Mouse (Mus musculus) midbrain, embryonic 14.5 days (tissue): ENCODE results near the gene Iqck. TPM values are rescaled to one million over a fixed set of nuclear protein-coding genes. Genes with fewer than 3 reads are reported as not detected.
A peak's percentile ranks its signal among the peaks of the same experiment; 100 is the strongest.

ENCODE experiments used
- ATAC-seq: fragments of 200-750 bp; cut with Nextera tagmentation; 2 replicates; pipeline ENCODE4 v1.8.0; 2017; ENCODE audit warnings: moderate number of reproducible peaks, moderate library complexity; ENCODE audit not compliant: low FRiP score, low TSS enrichment
- DNase-seq: peaks from one replicate; pipeline ENCODE4 v3.0.0-alpha.2; 2015
- H3K27ac ChIP-seq: fragments of 300-500 bp; sonication (generic); replicated peaks from 2 replicates; pipeline ENCODE4 v1.5.1; 2014; ENCODE audit warnings: mild to moderate bottlenecking, low read depth, low read length, moderate library complexity
- H3K27me3 ChIP-seq: fragments of 300-500 bp; sonication (generic); 2 replicates; pipeline ENCODE4 v1.6.1; 2014; ENCODE audit warnings: low read length, control low read depth, mixed read lengths; ENCODE audit not compliant: control insufficient read depth, insufficient read depth
- H3K36me3 ChIP-seq: fragments of 300-500 bp; sonication (generic); 2 replicates; pipeline ENCODE4 v1.6.1; 2014; ENCODE audit warnings: low read length, control low read depth; ENCODE audit not compliant: control insufficient read depth, insufficient read depth
- H3K4me1 ChIP-seq: fragments of 300-500 bp; sonication (generic); 2 replicates; pipeline ENCODE4 v1.6.1; 2014; ENCODE audit warnings: mild to moderate bottlenecking, antibody characterized with exemption, low read length, control low read depth; ENCODE audit not compliant: control insufficient read depth, insufficient read depth
- H3K4me2 ChIP-seq: fragments of 300-500 bp; sonication (generic); 2 replicates; pipeline ENCODE4 v1.6.1; 2014; ENCODE audit warnings: mild to moderate bottlenecking, low read length, moderate library complexity
- H3K4me3 ChIP-seq: fragments of 300-500 bp; sonication (generic); replicated peaks from 2 replicates; pipeline ENCODE4 v1.5.1; 2014; ENCODE audit warnings: low read depth, low read length
- H3K9ac ChIP-seq: fragments of 300-500 bp; sonication (generic); replicated peaks from 2 replicates; pipeline ENCODE4 v1.6.1; 2014; ENCODE audit warnings: mild to moderate bottlenecking, low read length, moderate library complexity
- H3K9me3 ChIP-seq: fragments of 300-500 bp; sonication (generic); 2 replicates; pipeline ENCODE4 v1.6.1; 2016; ENCODE audit warnings: low read length, control low read depth, mixed read lengths; ENCODE audit not compliant: control insufficient read depth
- WGBS: fragments of 180-500 bp; shearing (Covaris S2); extraction: QIAGEN DNeasy Blood & Tissue Kit; methylation state at CpG from one replicate; pipeline ENCODE4 v1.1.7; 2014; 5-methylcytosine and 5-hydroxymethylcytosine counted together
- polyA plus RNA-seq: library from polyadenylated mRNA; unstranded; fragments of >200 nt; fragmentation: Nextera tagmentation; extraction: Ambion mirVana; gene quantifications from 2 replicates; pipeline ENCODE4 v1.2.1, GENCODE M21; 2014

The Iqck gene
- polyA plus RNA-seq, 1 experiment from 2014 or later: 3.8 TPM

DNA sequence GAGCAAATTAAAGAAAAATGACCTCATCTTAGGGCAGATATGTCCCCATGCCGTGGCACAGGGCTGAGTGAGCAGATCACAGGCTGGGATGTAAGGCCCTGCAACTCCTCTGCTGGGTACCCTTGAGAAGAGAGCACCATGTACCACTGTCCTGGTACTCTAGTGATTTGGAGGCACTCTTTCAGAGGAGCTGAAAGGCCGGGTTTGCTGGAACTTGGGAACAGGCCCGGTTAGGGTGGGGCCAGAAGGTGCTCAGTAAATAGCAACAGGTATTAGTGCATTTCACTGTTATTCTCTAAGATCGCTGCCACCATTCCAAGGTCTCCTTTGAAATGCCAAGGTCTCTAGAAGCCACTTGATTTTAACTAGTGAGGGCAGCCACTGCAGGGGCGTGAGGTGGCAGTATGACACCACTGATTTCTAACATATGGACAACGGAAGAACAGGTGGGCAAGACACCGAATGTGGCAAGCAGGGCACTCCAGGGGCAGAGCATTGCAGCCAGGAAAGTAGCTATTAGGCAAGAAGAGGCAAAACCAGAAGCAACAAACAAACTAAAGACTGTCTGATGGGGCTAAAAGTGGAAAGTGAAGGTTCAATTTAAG is 59.1 kb downstream of the Iqck start:
- no peaks in the 10 kb centered on the region for H3K9me3 ChIP-seq
- no peak overlapping the region for H3K27ac ChIP-seq
- WGBS: 87% methylated on average over 7 of the region's 7 CpGs
- H3K9ac ChIP-seq: no peak overlapping the region
- H3K4me3 ChIP-seq: no peak overlapping the region
- ATAC-seq: no peak
- H3K4me2 ChIP-seq: no peak overlapping the region
- no peak for DNase-seq
- H3K27me3 ChIP-seq: no peaks in the 10 kb centered on the region
- H3K4me1 ChIP-seq: peaks cover 12% of the 10 kb centered on the region
- no peaks in the 10 kb centered on the region for H3K36me3 ChIP-seq

DNA sequence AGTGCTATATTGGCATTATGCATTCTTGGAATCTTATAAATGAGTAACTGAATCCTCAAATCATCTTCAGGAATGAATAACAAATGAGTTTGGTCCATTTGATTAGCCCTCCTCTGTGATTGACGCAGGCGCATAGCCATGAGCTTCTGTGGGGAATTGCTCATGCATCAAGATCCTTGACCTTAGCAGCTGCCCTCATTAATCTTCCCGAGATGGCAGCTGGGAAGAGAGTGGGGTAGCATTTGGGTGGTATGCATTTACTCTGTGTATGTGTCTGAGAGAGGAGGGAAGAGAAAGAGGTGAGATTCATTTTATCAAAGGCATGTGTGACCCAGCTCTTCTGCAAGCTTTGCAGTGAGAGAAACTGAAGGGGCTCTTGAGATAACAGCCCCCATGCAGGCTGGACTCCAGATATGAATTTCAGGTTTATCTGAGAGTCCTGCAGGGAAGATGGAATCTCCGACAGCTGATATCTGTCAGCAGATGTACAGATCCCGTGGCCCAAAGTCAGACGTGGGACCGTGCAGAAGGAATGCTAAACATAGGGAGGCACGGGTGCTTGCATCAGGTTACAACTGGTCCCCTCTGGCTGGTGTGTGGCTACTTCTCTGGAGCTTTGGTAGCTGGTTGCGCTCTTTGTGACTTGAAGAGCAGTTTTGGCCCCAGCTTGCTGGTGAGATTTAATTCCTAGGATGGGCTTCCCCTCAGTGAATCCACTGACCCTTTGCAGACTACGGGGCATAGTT is 63.9 kb downstream of the Iqck start:
- no peak overlapping the region for H3K4me2 ChIP-seq
- no peak overlapping the region for H3K4me3 ChIP-seq
- H3K9ac ChIP-seq: no peak overlapping the region
- no peaks in the 10 kb centered on the region for H3K27me3 ChIP-seq
- no peak for DNase-seq
- H3K4me1 ChIP-seq: peaks cover 5% of the 10 kb centered on the region; the same call in 1 of the 2 replicates
- ATAC-seq: peak; percentile 37; the same call in 1 of the 2 replicates
- H3K27ac ChIP-seq: no peak overlapping the region
- WGBS: 47% methylated on average over 10 of the region's 10 CpGs
- H3K9me3 ChIP-seq: no peaks in the 10 kb centered on the region
- H3K36me3 ChIP-seq: no peaks in the 10 kb centered on the region

DNA sequence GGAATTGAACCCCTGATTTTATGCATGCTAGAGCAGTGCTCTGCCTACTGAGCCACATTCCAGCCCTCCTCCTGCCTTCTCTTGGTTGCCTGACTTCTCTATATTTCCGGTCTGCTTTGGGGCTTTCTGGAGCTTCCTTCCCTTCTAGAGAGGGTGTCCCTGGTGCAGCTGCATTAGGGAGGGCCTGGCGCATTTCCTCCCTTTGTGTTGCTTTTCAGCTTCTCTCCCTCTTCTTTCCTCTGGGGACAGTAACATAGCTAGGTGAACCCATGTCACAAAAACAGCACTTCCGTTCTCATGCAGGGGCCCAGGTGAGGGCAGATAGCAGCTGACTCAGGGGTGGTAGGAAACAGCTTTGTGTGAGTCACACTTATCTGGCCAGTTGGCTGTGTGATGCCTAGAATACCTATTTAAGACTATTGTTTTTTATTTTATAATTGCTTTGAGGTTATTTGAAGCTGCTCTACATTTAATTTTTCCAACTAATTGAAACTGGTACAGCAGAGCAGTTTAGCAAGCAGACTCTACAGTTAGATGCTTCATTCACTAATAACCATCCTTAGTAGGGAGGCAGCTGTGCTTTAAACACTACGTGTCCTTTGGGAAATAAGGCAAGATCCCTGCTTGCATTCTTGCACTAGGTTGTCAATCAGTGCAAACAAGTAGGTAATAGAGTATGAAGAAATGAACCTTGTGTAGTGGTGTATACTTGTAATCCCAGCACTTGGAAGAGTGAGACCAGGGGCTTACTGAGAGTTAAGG is 67.1 kb downstream of the Iqck start:
- DNase-seq: no peak

DNA sequence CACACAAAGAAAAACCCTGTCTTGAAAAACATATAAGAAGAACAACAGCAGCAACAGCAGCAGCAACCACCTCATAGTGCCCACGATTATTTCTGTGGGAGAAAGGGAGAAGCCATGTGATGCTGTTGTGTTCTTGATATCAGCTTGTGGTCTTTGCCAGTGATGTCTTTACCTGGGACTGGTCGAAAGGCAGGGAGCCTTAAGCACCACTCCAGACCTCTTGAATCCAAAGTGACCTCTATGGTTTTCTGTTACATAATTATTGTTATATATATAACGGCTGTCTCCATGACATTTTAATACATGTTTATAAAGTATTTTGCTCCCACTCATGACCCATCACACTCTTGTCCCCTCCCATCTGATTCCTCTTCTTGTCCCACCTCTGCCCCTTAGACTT is 70.0 kb downstream of the Iqck start:
- H3K9me3 ChIP-seq: no peaks in the 10 kb centered on the region
- no peak overlapping the region for H3K27ac ChIP-seq
- H3K4me3 ChIP-seq: no peak overlapping the region
- no peaks in the 10 kb centered on the region for H3K36me3 ChIP-seq
- H3K4me2 ChIP-seq: no peak overlapping the region
- 0 out of 2 replicates have a peak, but pooled peaks cover 3% of the 10 kb centered on the region for H3K4me1 ChIP-seq
- no peak overlapping the region for H3K9ac ChIP-seq
- DNase-seq (no peak), ATAC-seq (no peak)
- 88% methylated on average over 3 of the region's 3 CpGs for WGBS
- no peaks in the 10 kb centered on the region for H3K27me3 ChIP-seq

More for the DNA sequence above, 67.1 kb downstream of the Iqck start:
- Histone ChIP-seq H3K4me2 (no peak overlapping the region), H3K4me3 (no peak overlapping the region), H3K9me3 (no peaks in the 10 kb centered on the region), H3K4me1 (peaks cover 7% of the 10 kb centered on the region; the same call in 1 of the 2 replicates), H3K27ac (no peak overlapping the region), H3K9ac (no peak overlapping the region), H3K27me3 (no peaks in the 10 kb centered on the region), H3K36me3 (no peaks in the 10 kb centered on the region)
- ATAC-seq: no peak
- WGBS: 73% methylated on average over 4 of the region's 4 CpGs

DNA sequence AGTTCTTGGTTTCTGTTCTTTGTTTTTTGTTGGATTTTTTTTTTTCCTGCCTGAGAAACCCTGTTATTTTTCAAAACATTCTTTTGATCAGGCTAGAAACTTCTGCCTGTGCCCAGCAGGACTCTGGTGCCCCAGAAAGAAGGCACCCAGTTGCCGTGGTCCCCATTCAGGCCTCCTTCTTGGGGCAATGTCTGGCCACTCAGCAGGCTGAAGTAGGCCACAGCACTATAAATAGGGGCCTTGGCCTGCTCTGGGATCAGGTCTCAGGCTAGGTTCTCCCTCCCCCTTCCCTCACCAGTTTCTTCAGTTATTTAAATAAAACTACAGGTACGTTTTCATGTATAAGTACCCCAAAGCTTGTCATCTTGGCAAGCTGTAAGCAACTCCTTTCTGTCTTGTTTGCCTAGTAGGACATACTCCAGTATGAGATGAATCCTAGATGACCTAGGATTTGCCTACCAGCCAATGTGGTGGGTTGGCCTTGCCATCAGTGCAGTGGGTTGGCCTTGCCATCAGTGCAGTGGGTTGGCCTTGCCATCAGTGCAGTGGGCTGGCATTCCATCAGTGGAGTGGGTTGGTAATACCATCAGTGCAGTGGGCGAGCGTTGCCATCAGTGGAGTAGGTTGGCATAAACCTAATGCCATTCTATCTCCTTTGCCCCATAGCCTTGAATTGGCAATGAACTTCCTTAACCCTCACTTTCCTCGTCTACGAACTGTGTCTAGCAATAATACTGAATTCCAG is 71.1 kb downstream of the Iqck start:
- DNase-seq (no peak), ATAC-seq (no peak)
- H3K9ac ChIP-seq: no peak overlapping the region
- H3K4me1 ChIP-seq: 0 out of 2 replicates have a peak, but pooled peaks cover 3% of the 10 kb centered on the region
- H3K27ac ChIP-seq: no peak overlapping the region
- H3K4me3 ChIP-seq: no peak overlapping the region
- no peaks in the 10 kb centered on the region for H3K9me3 ChIP-seq
- no peaks in the 10 kb centered on the region for H3K36me3 ChIP-seq
- H3K4me2 ChIP-seq: no peak overlapping the region
- 91% methylated on average over 6 of the region's 6 CpGs for WGBS
- H3K27me3 ChIP-seq: no peaks in the 10 kb centered on the region

DNA sequence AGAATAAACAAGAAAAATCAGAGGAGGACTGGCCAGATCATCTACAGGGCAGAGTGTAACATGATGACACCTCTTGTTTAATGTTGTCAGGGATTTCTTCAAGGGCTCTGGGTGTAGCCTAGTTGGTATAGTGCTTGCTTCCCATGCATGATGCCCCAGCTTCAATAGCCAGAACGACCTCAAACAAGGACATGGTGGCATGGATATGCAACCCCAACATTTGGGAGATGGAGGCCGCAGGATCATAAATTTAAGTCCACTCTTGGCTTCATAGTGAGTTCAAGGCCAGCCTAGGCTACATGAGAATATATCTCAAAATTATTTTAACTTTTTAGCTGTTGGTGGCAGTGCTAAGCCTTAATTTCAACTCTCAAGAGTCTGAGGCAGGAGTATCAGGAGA is 71.7 kb downstream of the Iqck start:
- ATAC-seq: no peak
- H3K4me3 ChIP-seq: no peak overlapping the region
- no peaks in the 10 kb centered on the region for H3K27me3 ChIP-seq
- H3K9me3 ChIP-seq: no peaks in the 10 kb centered on the region
- DNase-seq: no peak
- H3K4me1 ChIP-seq: 0 out of 2 replicates have a peak, but pooled peaks cover 3% of the 10 kb centered on the region
- H3K4me2 ChIP-seq: no peak overlapping the region
- no peaks in the 10 kb centered on the region for H3K36me3 ChIP-seq
- H3K9ac ChIP-seq: no peak overlapping the region
- no peak overlapping the region for H3K27ac ChIP-seq
- WGBS: 94% methylated on average over 2 of the region's 2 CpGs

GRCm38 (mm10) chr7:118928316-118928715 is 72.8 kb downstream of the Iqck start:
- H3K9ac ChIP-seq: no peak overlapping the region
- no peak overlapping the region for H3K4me2 ChIP-seq
- no peaks in the 10 kb centered on the region for H3K27me3 ChIP-seq
- no peak overlapping the region for H3K27ac ChIP-seq
- 92% methylated on average over 3 of the region's 3 CpGs for WGBS
- H3K4me3 ChIP-seq: no peak overlapping the region
- DNase-seq (no peak), ATAC-seq (no peak)
- no peaks in the 10 kb centered on the region for H3K9me3 ChIP-seq
- no peaks in the 10 kb centered on the region for H3K36me3 ChIP-seq
- 0 out of 2 replicates have a peak, but pooled peaks cover 3% of the 10 kb centered on the region for H3K4me1 ChIP-seq

DNA sequence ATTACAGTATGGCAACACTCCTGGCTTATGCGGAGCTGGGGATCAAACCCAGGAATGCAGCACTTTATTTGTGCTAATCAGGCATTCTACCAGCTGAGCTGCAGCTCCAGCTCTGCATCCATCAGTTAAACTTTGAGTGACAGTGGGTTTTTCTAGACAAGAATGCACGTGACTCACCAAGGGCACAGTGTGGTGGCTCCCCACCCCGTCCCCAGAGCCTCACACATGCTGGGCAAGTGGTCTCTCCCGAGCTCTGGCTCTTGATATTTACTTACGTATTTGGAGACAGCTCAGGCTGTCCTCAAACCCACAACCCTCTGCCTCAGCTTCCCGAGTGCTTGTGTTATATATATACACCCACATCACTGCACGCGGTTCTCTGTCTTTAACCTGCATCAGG is 73.4 kb downstream of the Iqck start:
- 63% methylated on average over 8 of the region's 8 CpGs for WGBS
- no peak for ATAC-seq

More for the DNA sequence above, 73.4 kb downstream of the Iqck start:
- 0 out of 2 replicates have a peak, but pooled peaks cover 3% of the 10 kb centered on the region for H3K4me1 ChIP-seq
- no peaks in the 10 kb centered on the region for H3K27me3 ChIP-seq
- H3K9me3 ChIP-seq: no peaks in the 10 kb centered on the region
- no peak overlapping the region for H3K4me2 ChIP-seq
- no peak overlapping the region for H3K4me3 ChIP-seq
- DNase-seq: no peak
- H3K27ac ChIP-seq: no peak overlapping the region
- H3K36me3 ChIP-seq: no peaks in the 10 kb centered on the region
- no peak overlapping the region for H3K9ac ChIP-seq
